ENCODE assay signal across 19 mouse cellular contexts in genomic region chr12:41386685-41387084, GRCm38 (mm10).
"Had no signal": no experiment of that assay in that cellular context is flagged by ENCODE, and none has a peak within 500 bp of the region (broad histone marks: within the 10 kb centered on the region; RNA-seq: fewer than 3 reads in every experiment).

No protein-coding gene starts in this region.

- H3K9me3 ChIP-seq: midbrain, embryonic 10.5 days; midbrain, embryonic 12.5 days; neural tube, embryonic 13.5 days; neural tube, embryonic 15.5 days had no signal

- H3K36me3 ChIP-seq: midbrain, embryonic 10.5 days; midbrain, embryonic 12.5 days; neural tube, embryonic 13.5 days; neural tube, embryonic 15.5 days had no signal

- H3K4me3 ChIP-seq: midbrain, embryonic 10.5 days; midbrain, embryonic 12.5 days; myocyte; neural tube, embryonic 13.5 days; neural tube, embryonic 15.5 days had no signal

- H3K4me2 ChIP-seq: lung, embryonic 14.5 days; midbrain, embryonic 12.5 days; neural tube, embryonic 13.5 days; neural tube, embryonic 15.5 days had no signal

- H3K27me3 ChIP-seq: midbrain, embryonic 12.5 days; neural tube, embryonic 13.5 days; neural tube, embryonic 15.5 days had no signal

- H3K9ac ChIP-seq: lung, embryonic 14.5 days; midbrain, embryonic 12.5 days; neural tube, embryonic 13.5 days; neural tube, embryonic 15.5 days had no signal

- DNase-seq: lung, adult 18-20 months; lung, embryonic 14.5 days; lung, postnatal 10 days; lung, postnatal 4 days; midbrain, embryonic 14.5 days; retina, postnatal 1 day; right cerebral cortex, adult 18-20 months; right cerebral cortex, postnatal 25 days; right cerebral cortex, postnatal 4 days; spleen, adult 18-20 months; thymus, adult 18-20 months; thymus, postnatal 14 days; thymus, postnatal 36 days had no signal

- H3K27ac ChIP-seq: midbrain, embryonic 10.5 days; midbrain, embryonic 12.5 days; neural tube, embryonic 13.5 days; neural tube, embryonic 15.5 days had no signal

- H3K4me1 ChIP-seq: midbrain, embryonic 10.5 days; midbrain, embryonic 12.5 days; neural tube, embryonic 13.5 days; neural tube, embryonic 15.5 days had no signal

- ATAC-seq: midbrain, embryonic 16.5 days had no signal
